Mouse (Mus musculus): Measurements from ENCODE around the gene Pdlim7.

Gene Pdlim7

GRCm38 (mm10) chr13:55486916-55487577, 26.4 kb downstream of the Pdlim7 start:
- in situ Hi-C loops (cut with MboI, MseI): no loop called here

GRCm38 (mm10) chr13:55486029-55486794, 27.3 kb downstream of the Pdlim7 start:
- in situ Hi-C loops (cut with MboI, MseI): no loop called here

GRCm38 (mm10) chr13:55484520-55485088, 28.9 kb downstream of the Pdlim7 start:
- in situ Hi-C loops (cut with MboI, MseI): no loop called here

- in situ Hi-C loops (cut with MboI, MseI): no loop called here
These were observed 29.9 kb downstream of the Pdlim7 start for GRCm38 (mm10) chr13:55483593-55483992.

- in situ Hi-C loops (cut with MboI, MseI): no loop called here
These were observed 30.4 kb downstream of the Pdlim7 start for GRCm38 (mm10) chr13:55483071-55483470.

- in situ Hi-C loops (cut with MboI, MseI): no loop called here
These were observed 30.9 kb downstream of the Pdlim7 start for GRCm38 (mm10) chr13:55482542-55482941.

GRCm38 (mm10) chr13:55479929-55480328, 33.5 kb downstream of the Pdlim7 start:
- in situ Hi-C loops (cut with MboI, MseI): loop anchor here (5.0 kb wide), 2 partner anchors 32 to 68 kb away; partner anchors contain the start of gene Pdlim7

- in situ Hi-C loops (cut with MboI, MseI): loop anchor here (5.0 kb wide), 2 partner anchors 33 to 67 kb away; partner anchors contain the start of gene Pdlim7
These were observed 34.5 kb downstream of the Pdlim7 start for GRCm38 (mm10) chr13:55479008-55479407.

GRCm38 (mm10) chr13:55478036-55478435, 35.4 kb downstream of the Pdlim7 start:
- in situ Hi-C loops (cut with MboI, MseI): loop anchor here (5.0 kb wide), 2 partner anchors 34 to 66 kb away; partner anchors contain the start of gene Pdlim7

- in situ Hi-C loops (cut with MboI, MseI): loop anchor here (5.0 kb wide), 2 partner anchors 35 to 65 kb away; partner anchors contain the start of gene Pdlim7
These were observed 36.0 kb downstream of the Pdlim7 start for GRCm38 (mm10) chr13:55477492-55477891.

GRCm38 (mm10) chr13:55476256-55476655, 37.2 kb downstream of the Pdlim7 start:
- in situ Hi-C loops (cut with MboI, MseI): loop anchor here (5.0 kb wide), 2 partner anchors 36 to 64 kb away; partner anchors contain the start of gene Pdlim7

GRCm38 (mm10) chr13:55475750-55476149, 37.7 kb downstream of the Pdlim7 start:
- in situ Hi-C loops (cut with MboI, MseI): loop anchor here (5.0 kb wide), 2 partner anchors 37 to 63 kb away; partner anchors contain the start of gene Pdlim7

- in situ Hi-C loops (cut with MboI, MseI): loop anchor here (5.0 kb wide), 2 partner anchors 38 to 62 kb away; partner anchors contain the start of gene Pdlim7
These were observed 38.8 kb downstream of the Pdlim7 start for GRCm38 (mm10) chr13:55474621-55475069.

GRCm38 (mm10) chr13:55473961-55474360, 39.5 kb downstream of the Pdlim7 start:
- in situ Hi-C loops (cut with MboI, MseI): no loop called here

GRCm38 (mm10) chr13:55473076-55473831, 40.2 kb downstream of the Pdlim7 start:
- in situ Hi-C loops (cut with MboI, MseI): no loop called here

- in situ Hi-C loops (cut with MboI, MseI): no loop called here
These were observed 41.1 kb downstream of the Pdlim7 start for GRCm38 (mm10) chr13:55472132-55473022.

- in situ Hi-C loops (cut with MboI, MseI): no loop called here
These were observed 41.7 kb downstream of the Pdlim7 start for GRCm38 (mm10) chr13:55471819-55472131.

- in situ Hi-C loops (cut with MboI, MseI): no loop called here
These were observed 42.2 kb downstream of the Pdlim7 start for GRCm38 (mm10) chr13:55471156-55471818.

GRCm38 (mm10) chr13:55470372-55470771, 43.1 kb downstream of the Pdlim7 start:
- in situ Hi-C loops (cut with MboI, MseI): no loop called here
